Mouse (Mus musculus): ENCODE data around the gene Mbnl1. TPM values are rescaled to one million over a fixed set of nuclear protein-coding genes. Genes with fewer than 3 reads are reported as not detected.
"Not testable (repeated sequence)": the region's sequence is repeated elsewhere in the genome, so short reads cannot be mapped to it uniquely, and the experiment has no call there.

The Mbnl1 gene
- polyA plus RNA-seq, 1 experiment from 2014 or later, result 70.0 TPM

- H3K4me3 ChIP-seq (ENCODE audit: low read depth, low read length), result no peak overlapping the region
- H3K27ac ChIP-seq (replicated peaks; ENCODE audit: low read depth, low read length), result no peak overlapping the region
- H3K9me3 ChIP-seq (ENCODE audit: control insufficient read depth, low read length), result no peaks in the 10 kb centered on the region
- H3K9ac ChIP-seq (ENCODE audit: low read length), result no peak overlapping the region
- no peak for DNase-seq (ENCODE audit: low spot score)
- WGBS, result 90% methylated on average over 2 of the region's 2 CpGs
- no peak for ATAC-seq (ENCODE audit: insufficient number of reproducible peaks, low FRiP score, low TSS enrichment, low read depth)
- no peaks in the 10 kb centered on the region for H3K36me3 ChIP-seq (ENCODE audit: control insufficient read depth, insufficient read depth, low read length)
- no peaks in the 10 kb centered on the region for H3K4me1 ChIP-seq (ENCODE audit: control insufficient read depth, insufficient read depth, low read length)
- H3K27me3 ChIP-seq (ENCODE audit: control insufficient read depth, insufficient read depth, low read length), result no peaks in the 10 kb centered on the region
- no peak overlapping the region for H3K4me2 ChIP-seq (ENCODE audit: low read depth, severe bottlenecking)
Observed at GRCm38 (mm10) chr3:60481740-60482399, 9.2 kb downstream of the Mbnl1 start.

- ATAC-seq (ENCODE audit: insufficient number of reproducible peaks, low FRiP score, low TSS enrichment, low read depth) (no peak), DNase-seq (ENCODE audit: low spot score) (no peak)
- H3K4me3 ChIP-seq (ENCODE audit: low read depth, low read length), result no peak overlapping the region
- H3K4me1 ChIP-seq (ENCODE audit: control insufficient read depth, insufficient read depth, low read length), result no peaks in the 10 kb centered on the region
- H3K27ac ChIP-seq (replicated peaks; ENCODE audit: low read depth, low read length), result no peak overlapping the region
- no peaks in the 10 kb centered on the region for H3K27me3 ChIP-seq (ENCODE audit: control insufficient read depth, insufficient read depth, low read length)
- no peaks in the 10 kb centered on the region for H3K9me3 ChIP-seq (ENCODE audit: control insufficient read depth, low read length)
- H3K36me3 ChIP-seq (ENCODE audit: control insufficient read depth, insufficient read depth, low read length), result no peaks in the 10 kb centered on the region
- H3K9ac ChIP-seq (ENCODE audit: low read length), result no peak overlapping the region
- no peak overlapping the region for H3K4me2 ChIP-seq (ENCODE audit: low read depth, severe bottlenecking)
Observed at GRCm38 (mm10) chr3:60483305-60483704, 10.7 kb downstream of the Mbnl1 start.

GRCm38 (mm10) chr3:60485987-60486712 is 13.5 kb downstream of the Mbnl1 start:
- no peaks in the 10 kb centered on the region for H3K4me1 ChIP-seq (ENCODE audit: control insufficient read depth, insufficient read depth, low read length)
- H3K36me3 ChIP-seq (ENCODE audit: control insufficient read depth, insufficient read depth, low read length), result no peaks in the 10 kb centered on the region
- no peak overlapping the region for H3K27ac ChIP-seq (replicated peaks; ENCODE audit: low read depth, low read length)
- 91% methylated on average over 4 of the region's 4 CpGs for WGBS
- H3K9me3 ChIP-seq (ENCODE audit: control insufficient read depth, low read length), result no peaks in the 10 kb centered on the region
- DNase-seq (ENCODE audit: low spot score), result no peak
- H3K27me3 ChIP-seq (ENCODE audit: control insufficient read depth, insufficient read depth, low read length), result no peaks in the 10 kb centered on the region
- no peak overlapping the region for H3K4me3 ChIP-seq (ENCODE audit: low read depth, low read length)
- no peak overlapping the region for H3K9ac ChIP-seq (ENCODE audit: low read length)
- ATAC-seq (ENCODE audit: insufficient number of reproducible peaks, low FRiP score, low TSS enrichment, low read depth), result no peak
- H3K4me2 ChIP-seq (ENCODE audit: low read depth, severe bottlenecking), result no peak overlapping the region

- DNase-seq (ENCODE audit: low spot score), result no peak
- Histone ChIP-seq H3K4me1 (ENCODE audit: control insufficient read depth, insufficient read depth, low read length) (no peaks in the 10 kb centered on the region), H3K27me3 (ENCODE audit: control insufficient read depth, insufficient read depth, low read length) (no peaks in the 10 kb centered on the region), H3K4me2 (ENCODE audit: low read depth, severe bottlenecking) (no peak overlapping the region), H3K9ac (ENCODE audit: low read length) (no peak overlapping the region), H3K9me3 (ENCODE audit: control insufficient read depth, low read length) (no peaks in the 10 kb centered on the region), H3K27ac (replicated peaks; ENCODE audit: low read depth, low read length) (no peak overlapping the region), H3K36me3 (ENCODE audit: control insufficient read depth, insufficient read depth, low read length) (no peaks in the 10 kb centered on the region), H3K4me3 (ENCODE audit: low read depth, low read length) (no peak overlapping the region)
- ATAC-seq (ENCODE audit: insufficient number of reproducible peaks, low FRiP score, low TSS enrichment, low read depth), result no peak
- 76% methylated on average over 3 of the region's 3 CpGs for WGBS
Observed at GRCm38 (mm10) chr3:60486713-60487170, 14.1 kb downstream of the Mbnl1 start.

GRCm38 (mm10) chr3:60489509-60489908 is 16.9 kb downstream of the Mbnl1 start:
- H3K27me3 ChIP-seq (ENCODE audit: control insufficient read depth, insufficient read depth, low read length), result no peaks in the 10 kb centered on the region
- no peak overlapping the region for H3K27ac ChIP-seq (replicated peaks; ENCODE audit: low read depth, low read length)
- no peaks in the 10 kb centered on the region for H3K36me3 ChIP-seq (ENCODE audit: control insufficient read depth, insufficient read depth, low read length)
- no peak overlapping the region for H3K4me3 ChIP-seq (ENCODE audit: low read depth, low read length)
- H3K9ac ChIP-seq (ENCODE audit: low read length), result no peak overlapping the region
- DNase-seq (ENCODE audit: low spot score) (no peak), ATAC-seq (ENCODE audit: insufficient number of reproducible peaks, low FRiP score, low TSS enrichment, low read depth) (no peak)
- 95% methylated on average over 6 of the region's 6 CpGs for WGBS
- no peaks in the 10 kb centered on the region for H3K9me3 ChIP-seq (ENCODE audit: control insufficient read depth, low read length)
- H3K4me1 ChIP-seq (ENCODE audit: control insufficient read depth, insufficient read depth, low read length), result no peaks in the 10 kb centered on the region
- no peak overlapping the region for H3K4me2 ChIP-seq (ENCODE audit: low read depth, severe bottlenecking)

- H3K27me3 ChIP-seq (ENCODE audit: control insufficient read depth, insufficient read depth, low read length); DNase-seq (ENCODE audit: low spot score); ATAC-seq (ENCODE audit: insufficient number of reproducible peaks, low FRiP score, low TSS enrichment, low read depth); H3K4me1 ChIP-seq (ENCODE audit: control insufficient read depth, insufficient read depth, low read length); H3K27ac ChIP-seq (replicated peaks; ENCODE audit: low read depth, low read length); H3K36me3 ChIP-seq (ENCODE audit: control insufficient read depth, insufficient read depth, low read length); H3K4me3 ChIP-seq (ENCODE audit: low read depth, low read length); H3K9ac ChIP-seq (ENCODE audit: low read length); H3K4me2 ChIP-seq (ENCODE audit: low read depth, severe bottlenecking); H3K9me3 ChIP-seq (ENCODE audit: control insufficient read depth, low read length): not testable (repeated sequence)
- WGBS, result 67% methylated on average over 7 of the region's 16 CpGs
Observed at GRCm38 (mm10) chr3:60494774-60495535, 22.3 kb downstream of the Mbnl1 start.

GRCm38 (mm10) chr3:60496197-60496596 is 23.6 kb downstream of the Mbnl1 start:
- 83% methylated on average over 5 of the region's 5 CpGs for WGBS
- no peak overlapping the region for H3K9ac ChIP-seq (ENCODE audit: low read length)
- H3K4me2 ChIP-seq (ENCODE audit: low read depth, severe bottlenecking), result no peak overlapping the region
- no peak for ATAC-seq (ENCODE audit: insufficient number of reproducible peaks, low FRiP score, low TSS enrichment, low read depth)
- H3K27me3 ChIP-seq (ENCODE audit: control insufficient read depth, insufficient read depth, low read length), result no peaks in the 10 kb centered on the region
- DNase-seq (ENCODE audit: low spot score), result no peak
- no peak overlapping the region for H3K27ac ChIP-seq (replicated peaks; ENCODE audit: low read depth, low read length)
- H3K4me3 ChIP-seq (ENCODE audit: low read depth, low read length), result no peak overlapping the region
- no peaks in the 10 kb centered on the region for H3K9me3 ChIP-seq (ENCODE audit: control insufficient read depth, low read length)
- peaks cover 8% of the 10 kb centered on the region; the same call in 1 of the 2 replicates for H3K4me1 ChIP-seq (ENCODE audit: control insufficient read depth, insufficient read depth, low read length)
- H3K36me3 ChIP-seq (ENCODE audit: control insufficient read depth, insufficient read depth, low read length), result no peaks in the 10 kb centered on the region

- DNase-seq (ENCODE audit: low spot score) (no peak), ATAC-seq (ENCODE audit: insufficient number of reproducible peaks, low FRiP score, low TSS enrichment, low read depth) (no peak)
- no peak overlapping the region for H3K9ac ChIP-seq (ENCODE audit: low read length)
- H3K27me3 ChIP-seq (ENCODE audit: control insufficient read depth, insufficient read depth, low read length), result no peaks in the 10 kb centered on the region
- no peaks in the 10 kb centered on the region for H3K36me3 ChIP-seq (ENCODE audit: control insufficient read depth, insufficient read depth, low read length)
- no peak overlapping the region for H3K27ac ChIP-seq (replicated peaks; ENCODE audit: low read depth, low read length)
- no peak overlapping the region for H3K4me2 ChIP-seq (ENCODE audit: low read depth, severe bottlenecking)
- H3K9me3 ChIP-seq (ENCODE audit: control insufficient read depth, low read length), result no peaks in the 10 kb centered on the region
- WGBS, result 77% methylated on average over 2 of the region's 2 CpGs
- peaks cover 9% of the 10 kb centered on the region for H3K4me1 ChIP-seq (ENCODE audit: control insufficient read depth, insufficient read depth, low read length)
- H3K4me3 ChIP-seq (ENCODE audit: low read depth, low read length), result no peak overlapping the region
Observed at GRCm38 (mm10) chr3:60498151-60498550, 25.5 kb downstream of the Mbnl1 start.
